Mouse (Mus musculus) kidney, adult 2 months (tissue): Measurements from ENCODE around the gene Lmna.

Source experiments
- CTCF ChIP-seq: fragments of 200-500 bp; conservative IDR thresholded peaks from 2 replicates; pipeline ENCODE4 v1.5.1; 2011; ENCODE audit warnings: low read depth, mild to moderate bottlenecking, control low read depth, low read length, moderate library complexity, mixed read lengths; ENCODE audit not compliant: insufficient read depth, insufficient read length
- POLR2A ChIP-seq: fragments of 200-500 bp; IDR thresholded peaks from one replicate; pipeline ENCODE4 v1.6.1; 2011; ENCODE audit warnings: low read depth, low read length, control low read depth

DNA sequence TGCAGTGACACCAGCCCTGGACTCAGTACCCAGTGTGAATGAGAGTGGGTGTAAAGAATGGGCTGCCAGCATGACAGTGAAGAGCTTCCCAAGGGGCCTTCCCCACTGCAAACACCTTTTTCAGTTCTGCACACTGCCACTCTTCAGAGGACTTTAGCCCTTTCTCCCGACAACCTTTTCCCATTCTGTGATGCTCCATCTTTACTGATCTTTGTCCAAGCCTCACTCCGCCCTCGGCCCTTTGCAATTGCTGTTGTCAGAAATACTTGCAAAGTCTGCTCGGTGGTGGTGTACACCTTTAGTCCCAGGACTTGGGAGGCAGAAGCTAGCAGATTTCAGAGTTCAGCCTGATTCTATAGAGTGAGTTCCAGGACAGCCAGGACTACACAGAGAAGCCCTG, 41.8 kb upstream of the Lmna start:
- TF ChIP-seq CTCF, result no peak
- no peak for TF ChIP-seq POLR2A
